Mouse (Mus musculus) ES-Bruce4 (cell line): ENCODE data around the gene Krt87. TPM values are rescaled to one million over a fixed set of nuclear protein-coding genes. Genes with fewer than 3 reads are reported as not detected.

Experiments
- H3K27ac ChIP-seq: 2 replicates; pipeline ENCODE4 v1.5.1; 2012; ENCODE audit warnings: low read length, inconsistent platforms; ENCODE audit not compliant: insufficient read depth
- H3K27me3 ChIP-seq: 2 replicates; pipeline ENCODE4 v1.6.1; 2012; ENCODE audit warnings: mild to moderate bottlenecking, low read length, inconsistent platforms; ENCODE audit not compliant: control insufficient read depth, poor library complexity, insufficient read depth, severe bottlenecking
- H3K36me3 ChIP-seq: 2 replicates; pipeline ENCODE4 v1.6.1; 2012; ENCODE audit warnings: inconsistent platforms, mild to moderate bottlenecking, low read length, moderate library complexity; ENCODE audit not compliant: control insufficient read depth, poor library complexity, insufficient read depth, severe bottlenecking
- H3K4me1 ChIP-seq: one replicate; pipeline ENCODE4 v1.8.1; 2011; ENCODE audit warnings: low read length; ENCODE audit not compliant: control insufficient read depth, insufficient read depth
- H3K4me3 ChIP-seq: 2 replicates; pipeline ENCODE4 v1.5.1; 2011; ENCODE audit warnings: low read depth, mild to moderate bottlenecking, low read length
- H3K9ac ChIP-seq: 2 replicates; pipeline ENCODE4 v1.6.1; 2012; ENCODE audit warnings: low read depth, mild to moderate bottlenecking, inconsistent platforms; ENCODE audit not compliant: poor library complexity, severe bottlenecking
- H3K9me3 ChIP-seq: replicated peaks from 2 replicates; pipeline ENCODE4 v1.6.1; 2012; ENCODE audit warnings: mild to moderate bottlenecking, low read length, inconsistent platforms; ENCODE audit not compliant: control insufficient read depth, poor library complexity, insufficient read depth, severe bottlenecking
- CTCF ChIP-seq: IDR thresholded peaks from one replicate; pipeline ENCODE4 v1.8.1; 2011; ENCODE audit warnings: low read depth, low read length
- EP300 ChIP-seq: IDR thresholded peaks from 2 replicates; pipeline ENCODE4 v1.6.1; 2011; ENCODE audit warnings: low read depth, low read length; ENCODE audit not compliant: insufficient read depth
- POLR2A ChIP-seq: IDR thresholded peaks from one replicate; pipeline ENCODE4 v1.8.1; 2011; ENCODE audit warnings: low read length; ENCODE audit not compliant: insufficient read depth
- polyA plus RNA-seq: library from polyadenylated mRNA; stranded (reverse); fragments of >200 nt; gene quantifications from 2 replicates; pipeline ENCODE4 v1.2.4, GENCODE M21; 2011; ENCODE audit warnings: low read depth; ENCODE audit not compliant: missing spikeins, insufficient read depth, insufficient read length

Krt87 gene
- not detected in 2 replicates for polyA plus RNA-seq

- Histone ChIP-seq H3K9ac (no peak within 1 kb of the TSS), H3K27me3 (no peaks in the 10 kb centered on the region; the same call in 1 of the 2 replicates), H3K36me3 (no peaks in the 10 kb centered on the region), H3K27ac (no peak within 1 kb of the TSS), H3K9me3 (no peaks in the 10 kb centered on the region), H3K4me3 (peak within 1 kb of the TSS; percentile 17), H3K4me1 (no peaks in the 10 kb centered on the region)
- TF ChIP-seq POLR2A, result no peak
- TF ChIP-seq CTCF, result no peak
- no peak for TF ChIP-seq EP300
Observed at GRCm38 (mm10) chr15:101438555-101438954, at the start of gene Krt87. Gene Krt87, minus strand, starts transcription at chr15:101438804.

DNA sequence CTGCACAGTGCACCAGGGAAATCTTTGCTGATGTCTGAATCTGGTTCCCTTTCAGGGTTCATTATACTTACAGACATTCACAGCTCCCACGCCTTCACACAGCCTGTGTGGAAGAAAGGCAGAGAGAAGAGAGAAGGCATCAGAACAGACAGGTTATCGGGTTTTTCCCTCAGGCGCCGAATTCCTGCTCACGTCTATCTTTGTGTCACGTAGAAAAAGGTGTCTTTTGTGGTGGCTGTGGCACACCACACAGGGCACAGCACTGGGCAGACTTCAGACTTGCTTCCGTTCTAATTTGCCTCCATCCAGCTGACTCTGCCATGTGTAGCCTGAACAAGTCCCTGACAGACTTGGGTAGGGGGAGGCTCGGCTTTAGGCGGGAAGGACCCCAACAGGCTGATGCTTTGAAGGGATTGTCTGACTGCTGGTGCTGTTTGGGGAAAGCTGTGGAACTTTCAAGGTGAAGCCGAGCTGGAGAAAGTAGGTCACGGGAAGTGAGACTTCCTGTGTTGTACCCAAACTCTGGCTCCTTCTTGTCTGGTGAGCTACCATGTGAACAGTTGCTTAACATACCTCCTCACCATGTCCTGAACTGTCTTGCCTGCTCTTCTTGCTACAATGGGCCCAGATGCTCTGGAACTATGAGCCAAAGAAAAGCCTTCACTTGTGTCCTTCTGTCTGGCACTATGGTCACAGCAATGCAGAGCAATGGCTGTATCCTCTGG is 47.5 kb upstream of the Krt87 start:
- no peak overlapping the region for H3K27ac ChIP-seq
- H3K4me1 ChIP-seq, result no peaks in the 10 kb centered on the region
- no peaks in the 10 kb centered on the region for H3K27me3 ChIP-seq
- no peaks in the 10 kb centered on the region for H3K36me3 ChIP-seq
- no peak overlapping the region for H3K4me3 ChIP-seq
- TF ChIP-seq POLR2A (no peak), EP300 (no peak), CTCF (no peak)
- H3K9ac ChIP-seq, result no peak overlapping the region
- H3K9me3 ChIP-seq, result no peaks in the 10 kb centered on the region

DNA sequence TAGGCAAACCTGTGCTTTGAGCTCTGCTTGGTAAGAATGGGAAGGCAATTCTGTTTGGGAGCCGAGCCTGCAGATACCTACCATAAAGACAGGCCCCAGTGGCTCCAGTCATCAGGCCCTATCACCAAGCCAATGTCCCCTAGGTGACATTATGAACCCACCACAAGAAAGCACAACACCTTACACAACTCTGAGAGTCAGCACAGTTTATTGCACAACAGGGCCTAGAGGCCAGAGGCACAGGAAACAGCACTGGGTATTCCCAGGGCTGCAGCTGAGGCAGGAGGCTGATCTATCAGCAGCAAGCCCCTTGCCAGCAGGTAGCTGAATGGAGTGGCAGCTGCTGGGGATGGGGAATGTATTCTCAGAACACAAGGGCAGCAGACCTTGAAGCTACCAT is 46.3 kb upstream of the Krt87 start:
- Histone ChIP-seq H3K36me3 (no peaks in the 10 kb centered on the region), H3K4me3 (no peak overlapping the region), H3K4me1 (no peaks in the 10 kb centered on the region), H3K27me3 (no peaks in the 10 kb centered on the region), H3K9me3 (no peaks in the 10 kb centered on the region), H3K27ac (no peak overlapping the region), H3K9ac (no peak overlapping the region)
- TF ChIP-seq EP300, result no peak
- TF ChIP-seq POLR2A, result no peak
- no peak for TF ChIP-seq CTCF

GRCm38 (mm10) chr15:101483646-101484045 is 45.0 kb upstream of the Krt87 start:
- no peak for TF ChIP-seq EP300
- TF ChIP-seq CTCF, result no peak
- TF ChIP-seq POLR2A, result no peak
- Histone ChIP-seq H3K4me1 (no peaks in the 10 kb centered on the region), H3K9ac (no peak overlapping the region), H3K9me3 (no peaks in the 10 kb centered on the region), H3K4me3 (no peak overlapping the region), H3K27me3 (no peaks in the 10 kb centered on the region), H3K36me3 (no peaks in the 10 kb centered on the region), H3K27ac (no peak overlapping the region)

DNA sequence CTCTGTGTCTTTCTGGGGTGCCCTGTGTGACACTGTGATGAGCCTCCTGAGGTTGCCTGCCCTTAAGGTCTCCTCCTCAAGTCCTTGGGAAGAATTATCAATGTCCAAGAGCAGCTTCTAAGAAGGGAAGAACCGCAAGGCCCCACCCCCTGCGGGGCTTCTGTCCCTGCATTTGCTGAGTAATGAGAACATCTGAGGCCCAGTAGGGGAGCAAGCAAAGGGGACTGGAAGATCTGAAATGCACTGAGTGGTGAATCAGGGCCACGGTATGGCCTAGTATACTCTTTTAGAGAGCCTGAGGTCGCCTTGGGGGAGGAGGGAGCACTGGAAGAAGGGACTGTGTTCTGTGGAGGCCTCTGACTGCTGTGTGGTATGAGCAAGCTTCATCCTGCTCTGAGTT is 43.5 kb upstream of the Krt87 start:
- Histone ChIP-seq H3K4me1 (no peaks in the 10 kb centered on the region), H3K27me3 (no peaks in the 10 kb centered on the region), H3K9ac (no peak overlapping the region), H3K9me3 (no peaks in the 10 kb centered on the region), H3K4me3 (no peak overlapping the region), H3K36me3 (no peaks in the 10 kb centered on the region), H3K27ac (no peak overlapping the region)
- TF ChIP-seq CTCF, result no peak
- no peak for TF ChIP-seq POLR2A
- TF ChIP-seq EP300, result no peak

DNA sequence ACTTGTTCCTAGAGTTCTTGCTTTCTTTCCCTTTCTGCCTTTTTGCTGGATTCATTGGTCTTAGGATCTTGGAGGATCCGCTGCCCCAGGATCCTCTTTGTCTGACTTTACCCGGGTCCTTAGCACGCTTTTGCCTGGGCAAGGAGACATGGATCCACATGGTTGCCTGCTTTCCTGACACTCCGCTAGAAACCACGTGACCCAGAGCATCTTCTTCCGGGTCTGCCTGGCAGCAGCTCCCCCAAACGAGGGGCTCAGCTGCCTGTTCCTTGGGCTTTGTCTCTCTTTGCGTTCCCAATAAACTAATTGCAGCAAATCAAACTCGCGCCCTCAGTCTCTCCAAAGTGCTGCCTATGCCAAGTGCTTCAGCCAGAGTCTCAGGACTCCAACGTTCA is 41.1 kb upstream of the Krt87 start:
- no peak for TF ChIP-seq POLR2A
- no peak for TF ChIP-seq EP300
- TF ChIP-seq CTCF, result no peak
- H3K9ac ChIP-seq, result no peak overlapping the region

More for the DNA sequence above, 41.1 kb upstream of the Krt87 start:
- no peaks in the 10 kb centered on the region for H3K9me3 ChIP-seq
- H3K27ac ChIP-seq, result no peak overlapping the region
- H3K27me3 ChIP-seq, result no peaks in the 10 kb centered on the region
- no peaks in the 10 kb centered on the region for H3K36me3 ChIP-seq
- H3K4me1 ChIP-seq, result no peaks in the 10 kb centered on the region
- no peak overlapping the region for H3K4me3 ChIP-seq
